Mouse (Mus musculus): ENCODE measurements around the gene Chchd10.

Chchd10 gene

GRCm38 (mm10) chr10:75924324-75924723 lies 8.6 kb upstream of the Chchd10 start:
- DNase-seq (ENCODE audit: low spot score): no peak

- no peak for DNase-seq (ENCODE audit: low spot score)
These were observed 6.5 kb upstream of the Chchd10 start for GRCm38 (mm10) chr10:75926396-75926795.

GRCm38 (mm10) chr10:75930304-75930703 lies 2.6 kb upstream of the Chchd10 start:
- DNase-seq (ENCODE audit: low spot score): peak; percentile 50

- DNase-seq (ENCODE audit: low spot score): no peak
These were observed 1.6 kb upstream of the Chchd10 start for GRCm38 (mm10) chr10:75931311-75931710.

- DNase-seq (ENCODE audit: low spot score): peak; percentile 53
These were observed 750 bp upstream of the Chchd10 start for GRCm38 (mm10) chr10:75932081-75932678.

- DNase-seq (ENCODE audit: low spot score): no peak
These were observed 2.1 kb downstream of the Chchd10 start for GRCm38 (mm10) chr10:75934991-75935390.

GRCm38 (mm10) chr10:75935680-75936541 lies 3.0 kb downstream of the Chchd10 start, which contains the start of gene Mmp11:
Gene Mmp11, minus strand, starts transcription at chr10:75936496.
- DNase-seq (ENCODE audit: low spot score): peak; percentile 69

GRCm38 (mm10) chr10:75936909-75937667 lies 4.2 kb downstream of the Chchd10 start:
- no peak for DNase-seq (ENCODE audit: low spot score)

GRCm38 (mm10) chr10:75937851-75938643 lies 5.1 kb downstream of the Chchd10 start:
- DNase-seq (ENCODE audit: low spot score): no peak

GRCm38 (mm10) chr10:75939481-75940234 lies 6.7 kb downstream of the Chchd10 start:
- no peak for DNase-seq (ENCODE audit: low spot score)

GRCm38 (mm10) chr10:75940520-75940919 lies 7.6 kb downstream of the Chchd10 start, which contains the start of gene Gm867:
Gene Gm867, minus strand, starts transcription at chr10:75940672.
- DNase-seq (ENCODE audit: low spot score): no peak

GRCm38 (mm10) chr10:75941042-75941824 lies 8.3 kb downstream of the Chchd10 start:
- DNase-seq (ENCODE audit: low spot score): no peak

- no peak for DNase-seq (ENCODE audit: low spot score)
These were observed 10.0 kb downstream of the Chchd10 start, which contains the start of gene Vpreb3 for GRCm38 (mm10) chr10:75942736-75943477. Gene Vpreb3, plus strand, starts transcription at chr10:75943057.

GRCm38 (mm10) chr10:75944066-75944772 lies 11.3 kb downstream of the Chchd10 start:
- no peak for DNase-seq (ENCODE audit: low spot score)

GRCm38 (mm10) chr10:75945213-75945612 lies 12.3 kb downstream of the Chchd10 start:
- DNase-seq (ENCODE audit: low spot score): no peak

GRCm38 (mm10) chr10:75945896-75946295 lies 13.0 kb downstream of the Chchd10 start:
- DNase-seq (ENCODE audit: low spot score): no peak

GRCm38 (mm10) chr10:75948079-75948478 lies 15.1 kb downstream of the Chchd10 start:
- no peak for DNase-seq (ENCODE audit: low spot score)

All from urinary bladder, postnatal 14 days (tissue).